Mouse (Mus musculus) brown adipose tissue, adult 24 weeks (tissue): Measurements from ENCODE around the gene Snx27. TPM values are rescaled to one million over a fixed set of nuclear protein-coding genes. Genes with fewer than 3 reads are reported as not detected.

Experiments
- H3K27ac ChIP-seq: fragments of 200-500 bp; replicated peaks from 2 replicates; pipeline ENCODE4 v1.5.1; 2012; ENCODE audit warnings: low read depth, mild to moderate bottlenecking, low read length
- H3K4me1 ChIP-seq: fragments of 200-500 bp; 2 replicates; pipeline ENCODE4 v1.6.1; 2012; ENCODE audit warnings: low read length, mixed read lengths; ENCODE audit not compliant: control insufficient read depth, insufficient read depth, insufficient read length
- H3K4me3 ChIP-seq: fragments of 200-500 bp; 2 replicates; pipeline ENCODE4 v1.5.1; 2012; ENCODE audit warnings: low read depth, mild to moderate bottlenecking, low read length, moderate library complexity; ENCODE audit not compliant: insufficient read depth
- polyA plus RNA-seq: library from polyadenylated mRNA; stranded (reverse); fragments of >200 nt; gene quantifications from 2 replicates; pipeline ENCODE4 v1.2.4, GENCODE M21; 2012; ENCODE audit not compliant: missing spikeins, insufficient read depth, insufficient read length

The Snx27 gene
- polyA plus RNA-seq, 1 experiment, result 23.1 TPM

DNA sequence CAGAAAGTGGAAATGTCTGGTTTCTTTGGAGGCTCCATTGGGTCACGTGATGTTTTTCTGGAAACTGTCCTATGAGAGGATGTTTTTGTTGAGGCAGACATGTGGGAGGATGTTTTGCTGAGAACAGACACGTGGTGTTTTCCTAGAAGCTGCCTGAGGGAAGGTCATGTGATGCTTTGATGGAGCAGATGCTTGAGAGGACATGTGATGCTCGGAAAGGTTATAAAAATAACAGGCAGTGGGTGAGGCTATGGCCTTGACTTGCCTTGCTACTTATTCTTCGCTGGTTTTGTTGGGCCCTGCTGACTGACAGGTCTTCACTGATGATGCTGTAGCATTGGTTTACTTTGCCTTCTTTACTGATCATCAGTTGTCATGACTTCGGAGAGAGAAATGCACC lies 8.6 kb upstream of the Snx27 start:
- no peak overlapping the region for H3K27ac ChIP-seq
- peaks cover 6% of the 10 kb centered on the region; the same call in 1 of the 2 replicates for H3K4me1 ChIP-seq
- no peak overlapping the region for H3K4me3 ChIP-seq

GRCm38 (mm10) chr3:94587962-94588361 lies 5.4 kb upstream of the Snx27 start:
- Histone ChIP-seq H3K4me3 (no peak overlapping the region), H3K27ac (no peak overlapping the region), H3K4me1 (peaks cover 6% of the 10 kb centered on the region; the same call in 1 of the 2 replicates)

DNA sequence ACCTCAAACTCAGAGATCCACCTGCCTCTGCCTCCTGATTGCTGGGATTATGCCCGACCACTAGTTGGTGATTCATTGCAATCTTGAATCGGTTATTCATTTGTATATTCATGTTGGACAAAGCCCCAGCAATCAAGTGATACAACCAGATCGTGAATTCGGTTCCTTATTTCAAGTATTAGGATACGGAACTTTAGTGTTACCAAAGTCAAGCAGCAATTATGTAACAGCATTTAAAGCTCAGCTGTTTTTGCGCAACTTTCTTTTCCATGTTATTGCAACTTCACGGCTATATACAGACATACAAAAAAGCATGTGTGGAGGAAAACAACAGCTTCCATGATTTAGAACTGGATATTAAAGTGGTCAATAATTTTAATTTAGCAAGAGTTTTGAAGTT lies 428 bp upstream of the Snx27 start:
- H3K27ac ChIP-seq, result peak overlapping the region; percentile 67
- H3K4me3 ChIP-seq, result peak overlapping the region; percentile 86

GRCm38 (mm10) chr3:94581793-94582455 lies 592 bp downstream of the Snx27 start:
- Histone ChIP-seq H3K4me1 (no peaks in the 10 kb centered on the region; the same call in 1 of the 2 replicates), H3K27ac (no peak overlapping the region), H3K4me3 (peak overlapping the region; percentile 86)

More for the DNA sequence above, 428 bp upstream of the Snx27 start:
- H3K4me1 ChIP-seq, result peaks cover 3% of the 10 kb centered on the region; the same call in 1 of the 2 replicates

- no peaks in the 10 kb centered on the region; the same call in 1 of the 2 replicates for H3K4me1 ChIP-seq
These were observed 1.3 kb downstream of the Snx27 start for GRCm38 (mm10) chr3:94581138-94581780.

DNA sequence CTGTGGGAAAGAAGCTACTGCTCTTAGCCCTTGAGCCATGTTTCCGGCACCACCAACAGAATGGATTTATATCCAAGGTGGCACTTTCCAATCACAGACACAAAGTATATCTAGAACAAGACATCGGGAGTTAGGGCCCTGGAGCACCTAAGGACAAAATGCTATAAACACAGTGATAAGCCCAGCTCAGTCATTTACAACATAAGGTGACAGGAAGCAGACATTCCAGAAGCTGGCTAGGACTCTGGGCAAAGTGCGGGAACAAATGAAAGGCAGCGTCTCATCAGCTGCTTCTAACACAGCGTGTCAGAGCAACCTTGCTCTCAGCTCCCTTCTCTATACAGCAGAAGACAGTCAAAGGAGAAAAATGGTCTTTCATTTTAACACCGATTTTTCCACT lies 8.0 kb downstream of the Snx27 start:
- H3K27ac ChIP-seq, result no peak overlapping the region
- no peaks in the 10 kb centered on the region; the same call in 1 of the 2 replicates for H3K4me1 ChIP-seq
- no peak overlapping the region for H3K4me3 ChIP-seq

More at GRCm38 (mm10) chr3:94581138-94581780, 1.3 kb downstream of the Snx27 start:
- Histone ChIP-seq H3K27ac (no peak overlapping the region), H3K4me3 (peak overlapping the region; percentile 86)

GRCm38 (mm10) chr3:94567242-94567641 lies 15.3 kb downstream of the Snx27 start:
- Histone ChIP-seq H3K27ac (no peak overlapping the region), H3K4me1 (peaks cover 8% of the 10 kb centered on the region)

GRCm38 (mm10) chr3:94565557-94565956 lies 17.0 kb downstream of the Snx27 start:
- H3K27ac ChIP-seq, result no peak overlapping the region
- peaks cover 8% of the 10 kb centered on the region for H3K4me1 ChIP-seq
- no peak overlapping the region for H3K4me3 ChIP-seq

More at GRCm38 (mm10) chr3:94567242-94567641, 15.3 kb downstream of the Snx27 start:
- H3K4me3 ChIP-seq, result no peak overlapping the region

- Histone ChIP-seq H3K4me3 (no peak overlapping the region), H3K27ac (no peak overlapping the region; the same call in 1 of the 2 replicates), H3K4me1 (peaks cover 8% of the 10 kb centered on the region)
These were observed 17.4 kb downstream of the Snx27 start for GRCm38 (mm10) chr3:94565127-94565526.

GRCm38 (mm10) chr3:94564356-94565010 lies 18.0 kb downstream of the Snx27 start:
- Histone ChIP-seq H3K27ac (no peak overlapping the region), H3K4me3 (no peak overlapping the region), H3K4me1 (peaks cover 8% of the 10 kb centered on the region)

DNA sequence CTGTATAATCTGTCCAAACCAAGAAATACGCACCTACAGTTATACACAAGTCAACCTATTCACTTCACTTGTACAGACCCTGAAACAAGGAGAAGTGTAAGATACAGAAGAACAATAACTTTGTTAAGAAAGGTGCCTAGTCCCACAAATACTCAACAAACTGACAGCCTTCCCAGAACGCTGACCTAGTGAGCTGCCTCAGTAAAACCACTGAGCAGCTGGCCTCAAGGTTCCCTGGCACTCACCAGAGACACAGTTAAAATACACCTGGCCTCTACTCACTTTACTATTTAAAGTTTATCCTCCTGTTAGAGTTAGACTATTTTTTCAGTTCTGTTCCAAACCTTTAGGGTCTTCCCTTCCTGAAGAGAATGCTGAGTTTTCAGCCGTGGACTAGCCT lies 19.4 kb downstream of the Snx27 start:
- Histone ChIP-seq H3K27ac (no peak overlapping the region), H3K4me1 (peaks cover 8% of the 10 kb centered on the region), H3K4me3 (no peak overlapping the region)

- Histone ChIP-seq H3K27ac (no peak overlapping the region), H3K4me1 (peaks cover 3% of the 10 kb centered on the region; the same call in 1 of the 2 replicates), H3K4me3 (no peak overlapping the region)
These were observed 22.5 kb downstream of the Snx27 start for GRCm38 (mm10) chr3:94559931-94560429.

DNA sequence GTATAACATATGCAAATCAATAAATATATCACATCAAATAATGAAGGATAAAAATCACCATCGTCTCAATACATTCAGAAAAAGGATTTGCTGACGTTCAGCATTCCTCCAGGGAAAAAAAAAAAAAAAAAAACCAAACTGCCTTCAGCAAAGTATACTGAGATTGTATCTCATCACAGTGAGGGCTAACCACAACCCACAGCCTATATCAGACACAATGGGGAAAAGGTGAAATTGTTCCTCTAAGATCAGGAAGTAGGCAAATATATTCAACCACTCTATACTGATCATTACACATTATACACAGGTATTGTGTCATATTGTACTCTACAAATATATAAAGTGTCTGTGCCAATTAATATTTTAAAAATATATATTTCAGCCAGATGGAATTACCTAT lies 33.5 kb downstream of the Snx27 start:
- Histone ChIP-seq H3K27ac (no peak overlapping the region), H3K4me1 (no peaks in the 10 kb centered on the region), H3K4me3 (no peak overlapping the region)

GRCm38 (mm10) chr3:94537187-94537586 lies 45.3 kb downstream of the Snx27 start:
- Histone ChIP-seq H3K27ac (no peak overlapping the region), H3K4me1 (no peaks in the 10 kb centered on the region; the same call in 1 of the 2 replicates), H3K4me3 (no peak overlapping the region)

GRCm38 (mm10) chr3:94533968-94534367 lies 48.5 kb downstream of the Snx27 start:
- H3K27ac ChIP-seq, result no peak overlapping the region

More at GRCm38 (mm10) chr3:94533968-94534367, 48.5 kb downstream of the Snx27 start:
- no peak overlapping the region for H3K4me3 ChIP-seq
- no peaks in the 10 kb centered on the region; the same call in 1 of the 2 replicates for H3K4me1 ChIP-seq
